In genomic region chr6:39050836-39051235, GRCm38 (mm10) we compare ENCODE assay signal across 26 mouse cellular contexts.
A peak's percentile ranks its signal among the peaks of the same experiment; 100 is the strongest.
DNase-seq lines count a peak whose midpoint lies in the region; ATAC-seq lines count a peak whose summit lies in the region.
"Had no signal": no experiment of that assay in that cellular context is flagged by ENCODE, and none has a peak within 500 bp of the region (broad histone marks: within the 10 kb centered on the region; RNA-seq: fewer than 3 reads in every experiment).

No protein-coding gene starts in this region.

- H3K9ac ChIP-seq in kidney, embryonic 16.5 days (replicated peaks; ENCODE audit: low read length): no peak overlapping the region
- H3K9ac ChIP-seq in lung, embryonic 16.5 days (ENCODE audit: low read length): no peak overlapping the region
- no peak overlapping the region for H3K9ac ChIP-seq in stomach, embryonic 16.5 days (ENCODE audit: low read length)
- H3K9ac ChIP-seq: forebrain, embryonic 13.5 days; heart, embryonic 12.5 days; hindbrain, embryonic 13.5 days; kidney, embryonic 15.5 days; limb, embryonic 13.5 days; neural tube, embryonic 15.5 days had no signal

- H3K9me3 ChIP-seq in kidney, embryonic 16.5 days (ENCODE audit: low read length): no peaks in the 10 kb centered on the region
- H3K9me3 ChIP-seq in lung, embryonic 16.5 days (ENCODE audit: control insufficient read depth, low read length): no peaks in the 10 kb centered on the region
- no peaks in the 10 kb centered on the region for H3K9me3 ChIP-seq in stomach, embryonic 16.5 days (replicated peaks; ENCODE audit: control insufficient read depth, low read length)
- H3K9me3 ChIP-seq: forebrain, embryonic 13.5 days; heart, embryonic 12.5 days; hindbrain, embryonic 13.5 days; kidney, embryonic 15.5 days; limb, embryonic 13.5 days; neural tube, embryonic 15.5 days had no signal

- no peak overlapping the region for H3K4me2 ChIP-seq in kidney, embryonic 16.5 days (replicated peaks; ENCODE audit: low read depth, low read length)
- no peak overlapping the region for H3K4me2 ChIP-seq in lung, embryonic 16.5 days (ENCODE audit: low read depth, low read length)
- H3K4me2 ChIP-seq in stomach, embryonic 16.5 days (ENCODE audit: low read depth, low read length): no peak overlapping the region
- H3K4me2 ChIP-seq: forebrain, embryonic 13.5 days; heart, embryonic 12.5 days; hindbrain, embryonic 13.5 days; kidney, embryonic 15.5 days; limb, embryonic 13.5 days; liver, embryonic 11.5 days; neural tube, embryonic 15.5 days had no signal

- peaks cover 24% of the 10 kb centered on the region for H3K4me1 ChIP-seq in kidney, embryonic 16.5 days (ENCODE audit: insufficient read depth, low read length)
- H3K4me1 ChIP-seq in lung, embryonic 16.5 days (replicated peaks; ENCODE audit: control insufficient read depth, insufficient read depth, low read length): no peaks in the 10 kb centered on the region
- H3K4me1 ChIP-seq in stomach, embryonic 16.5 days (ENCODE audit: control insufficient read depth, insufficient read depth, low read length): peaks cover 12% of the 10 kb centered on the region

- no peak for DNase-seq in kidney, adult 8-10 months
- no peak for DNase-seq in lung, adult 18-20 months
- DNase-seq in lung, postnatal 14 days: peak; percentile 4
- no peak for DNase-seq in natural killer cell, adult 2 months (ENCODE audit: low spot score in 2 of 2)
- DNase-seq: adrenal gland, adult 8-10 months; cerebellum, adult 8-10 months; cerebellum, postnatal 25 days; heart, adult 2 months; heart, postnatal 4 days; midbrain, embryonic 14.5 days; retina, postnatal 1 day; right cerebral cortex, postnatal 14 days; thymus, adult 2 months; thymus, postnatal 36 days had no signal

- H3K4me3 ChIP-seq in kidney, embryonic 16.5 days (ENCODE audit: low read length): no peak overlapping the region
- H3K4me3 ChIP-seq in lung, embryonic 16.5 days (ENCODE audit: low read length): no peak overlapping the region
- H3K4me3 ChIP-seq in stomach, embryonic 16.5 days (replicated peaks; ENCODE audit: low read length): no peak overlapping the region
- H3K4me3 ChIP-seq: forebrain, embryonic 13.5 days; heart, adult 2 months; heart, embryonic 12.5 days; hindbrain, embryonic 13.5 days; kidney, embryonic 15.5 days; left cerebral cortex, adult 2 months; limb, embryonic 13.5 days; neural tube, embryonic 15.5 days had no signal

- no peaks in the 10 kb centered on the region for H3K36me3 ChIP-seq in kidney, embryonic 16.5 days (ENCODE audit: insufficient read depth, low read length)
- H3K36me3 ChIP-seq in lung, embryonic 16.5 days (ENCODE audit: control insufficient read depth, insufficient read depth, low read length): no peaks in the 10 kb centered on the region
- H3K36me3 ChIP-seq in stomach, embryonic 16.5 days (ENCODE audit: control insufficient read depth, insufficient read depth, low read length): no peaks in the 10 kb centered on the region
- H3K36me3 ChIP-seq: heart, embryonic 12.5 days; hindbrain, embryonic 13.5 days; kidney, embryonic 15.5 days; limb, embryonic 13.5 days; neural tube, embryonic 15.5 days had no signal

- peak; percentile 34; the same call in 1 of the 2 replicates for ATAC-seq in kidney, embryonic 16.5 days (ENCODE audit: low FRiP score, low TSS enrichment)
- ATAC-seq in lung, embryonic 16.5 days (ENCODE audit: low read depth): peak; percentile 63
- ATAC-seq in stomach, embryonic 16.5 days (ENCODE audit: insufficient read depth, low FRiP score): 0 out of 2 replicates have a peak, but pooled peaks have one; percentile 41
- ATAC-seq: forebrain, embryonic 13.5 days had no signal

- H3K27ac ChIP-seq in kidney, embryonic 16.5 days (ENCODE audit: low read length): no peak overlapping the region
- no peak overlapping the region for H3K27ac ChIP-seq in lung, embryonic 16.5 days (ENCODE audit: low read length)
- H3K27ac ChIP-seq in stomach, embryonic 16.5 days (ENCODE audit: low read length): 0 out of 2 replicates have a peak overlapping the region, but pooled peaks have one; percentile 32
- H3K27ac ChIP-seq: forebrain, embryonic 13.5 days; heart, adult 2 months; hindbrain, embryonic 13.5 days; kidney, embryonic 15.5 days; left cerebral cortex, adult 2 months; limb, embryonic 13.5 days; neural tube, embryonic 15.5 days had no signal

- H3K27me3 ChIP-seq in kidney, embryonic 16.5 days (ENCODE audit: insufficient read depth, low read length): 0 out of 2 replicates have a peak, but pooled peaks cover 4% of the 10 kb centered on the region
- H3K27me3 ChIP-seq in lung, embryonic 16.5 days (ENCODE audit: control insufficient read depth, insufficient read depth, low read depth, low read length): no peaks in the 10 kb centered on the region
- H3K27me3 ChIP-seq in stomach, embryonic 16.5 days (ENCODE audit: control insufficient read depth, insufficient read depth, low read length): no peaks in the 10 kb centered on the region
- H3K27me3 ChIP-seq: CH12.LX; forebrain, embryonic 13.5 days; heart, embryonic 12.5 days; hindbrain, embryonic 13.5 days; neural tube, embryonic 15.5 days had no signal

- WGBS in kidney, embryonic 16.5 days: 45% methylated on average over 6 of the region's 6 CpGs
- WGBS in lung, embryonic 16.5 days: 32% methylated on average over 6 of the region's 6 CpGs
- 38% methylated on average over 6 of the region's 6 CpGs for WGBS in stomach, embryonic 16.5 days
